Mouse (Mus musculus): ENCODE data around the gene Aldh9a1. TPM values are rescaled to one million over a fixed set of nuclear protein-coding genes. Genes with fewer than 3 reads are reported as not detected.

The Aldh9a1 gene
- polyA plus RNA-seq, 1 experiment from 2014 or later: 38.7 TPM

DNA sequence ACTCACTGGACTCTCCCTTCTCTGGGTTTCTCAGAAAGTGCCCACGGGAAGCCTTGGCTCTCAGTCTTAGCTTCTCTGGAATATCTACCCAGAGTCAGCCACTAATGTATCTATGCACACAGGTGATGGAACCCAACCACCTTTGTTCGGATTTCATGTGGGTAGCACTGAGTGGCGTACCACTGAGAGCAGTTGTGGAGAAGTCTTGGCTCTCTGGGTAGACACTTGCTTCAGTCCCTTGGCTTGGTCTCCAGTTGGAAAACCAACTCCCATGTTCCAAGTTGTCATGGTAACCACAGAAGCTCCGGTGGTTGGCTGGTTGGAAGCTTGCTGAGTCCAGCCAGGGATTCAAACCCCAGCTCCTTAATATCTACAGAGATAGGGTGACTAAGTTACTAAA lies 59.8 kb downstream of the Aldh9a1 start:
- Histone ChIP-seq H3K4me3 (replicated peaks) (no peak overlapping the region), H3K9me3 (replicated peaks) (no peaks in the 10 kb centered on the region), H3K9ac (replicated peaks) (no peak overlapping the region), H3K4me2 (no peak overlapping the region), H3K4me1 (no peaks in the 10 kb centered on the region), H3K36me3 (no peaks in the 10 kb centered on the region), H3K27me3 (replicated peaks) (peaks cover 21% of the 10 kb centered on the region), H3K27ac (replicated peaks) (no peak overlapping the region)
- ATAC-seq (ENCODE audit: low FRiP score): no peak
- 84% methylated on average over 4 of the region's 4 CpGs for WGBS

DNA sequence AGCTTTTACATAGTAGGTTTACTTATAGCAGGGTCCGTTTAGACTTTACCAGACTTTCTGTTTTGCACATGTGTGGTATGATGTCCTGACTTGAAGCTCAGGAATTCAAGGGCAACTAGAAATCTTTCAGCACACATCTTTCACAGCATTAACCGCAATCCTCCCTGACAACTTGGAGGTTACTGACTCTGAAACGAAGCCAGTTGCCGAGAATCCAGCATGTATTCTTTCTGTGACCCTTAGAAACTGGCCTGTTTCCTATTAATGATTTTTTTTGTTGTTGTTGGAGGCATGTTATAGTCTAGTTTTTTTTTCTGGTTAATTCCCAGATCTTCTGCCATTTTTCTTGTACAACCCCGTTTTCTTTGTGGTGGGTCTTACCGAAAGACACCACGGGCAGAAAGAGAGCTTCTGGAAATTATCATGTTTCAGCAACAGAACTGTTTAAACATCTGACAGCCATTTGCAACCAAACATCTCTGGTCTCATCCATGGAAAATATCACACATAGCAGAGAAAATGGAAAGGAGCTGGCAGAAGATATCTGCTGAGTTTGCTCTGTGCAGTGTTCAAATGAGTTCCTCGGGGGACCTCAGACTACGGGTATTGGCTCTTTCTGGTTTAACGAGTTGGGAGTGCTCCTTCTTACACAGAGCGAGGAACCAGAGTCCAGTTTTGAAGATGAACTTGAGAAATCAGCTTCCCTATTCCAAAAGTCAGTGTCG lies 62.4 kb downstream of the Aldh9a1 start:
- Histone ChIP-seq H3K9me3 (replicated peaks) (no peaks in the 10 kb centered on the region), H3K4me2 (no peak overlapping the region), H3K27ac (replicated peaks) (no peak overlapping the region), H3K36me3 (no peaks in the 10 kb centered on the region), H3K9ac (replicated peaks) (no peak overlapping the region), H3K4me1 (no peaks in the 10 kb centered on the region), H3K4me3 (replicated peaks) (no peak overlapping the region), H3K27me3 (replicated peaks) (peaks cover 12% of the 10 kb centered on the region)
- ATAC-seq (ENCODE audit: low FRiP score): no peak
- 78% methylated on average over 12 of the region's 12 CpGs for WGBS

DNA sequence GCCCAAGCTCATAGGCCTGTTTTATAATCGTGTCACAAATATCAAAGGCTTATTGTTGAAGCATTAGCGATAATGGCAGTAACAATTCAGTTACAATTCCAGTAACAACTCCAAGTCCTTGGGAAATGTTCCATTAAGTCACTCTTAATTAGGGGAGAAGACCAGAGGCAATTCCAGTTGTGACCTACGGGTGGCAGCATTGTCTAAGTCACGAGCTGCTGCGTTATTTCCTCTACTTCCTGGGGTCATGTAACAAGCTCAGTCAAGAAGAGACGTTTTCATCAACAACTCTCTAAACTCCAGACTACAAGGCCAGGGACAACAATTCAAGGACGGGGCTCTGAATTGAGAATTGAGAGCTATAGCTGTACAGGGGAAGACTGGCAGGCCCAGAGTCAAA lies 65.1 kb downstream of the Aldh9a1 start:
- no peaks in the 10 kb centered on the region for H3K36me3 ChIP-seq
- H3K9ac ChIP-seq (replicated peaks): no peak overlapping the region
- no peak for ATAC-seq (ENCODE audit: low FRiP score)
- no peaks in the 10 kb centered on the region for H3K9me3 ChIP-seq (replicated peaks)
- 2% methylated on average over 7 of the region's 7 CpGs for WGBS
- no peaks in the 10 kb centered on the region for H3K27me3 ChIP-seq (replicated peaks)
- no peaks in the 10 kb centered on the region for H3K4me1 ChIP-seq
- no peak overlapping the region for H3K27ac ChIP-seq (replicated peaks)
- no peak overlapping the region for H3K4me2 ChIP-seq
- no peak overlapping the region for H3K4me3 ChIP-seq (replicated peaks)

Small RNAs within 50 kb of the gene (microRNA-seq; reads per million reads assigned to microRNA genes)
- 1.6 reads per million for gene Gm25911

Other genes starting within 250 kb of the Aldh9a1 start
- gene Uck2, start 64.7 kb upstream of the Aldh9a1 start, polyA plus RNA-seq (2015; fragmentation: Nextera tagmentation; extraction: Ambion mirVana): 46.6 and 75.5 TPM in 2 replicates
- gene Tmco1, start 41.6 kb upstream of the Aldh9a1 start, polyA plus RNA-seq (2015; fragmentation: Nextera tagmentation; extraction: Ambion mirVana): 76.2 and 79.1 TPM in 2 replicates
- gene Mgst3, start 43.9 kb downstream of the Aldh9a1 start, polyA plus RNA-seq (2015; fragmentation: Nextera tagmentation; extraction: Ambion mirVana): 188 and 223 TPM in 2 replicates
- gene Lrrc52, start 116.8 kb downstream of the Aldh9a1 start, polyA plus RNA-seq (2015; fragmentation: Nextera tagmentation; extraction: Ambion mirVana): 0.13 and 0.20 TPM in 2 replicates
- 19.8 and 20.8 TPM in 2 replicates for gene Rxrg, start 248.4 kb downstream of the Aldh9a1 start, polyA plus RNA-seq (2015; fragmentation: Nextera tagmentation; extraction: Ambion mirVana)

Data from neural tube, embryonic 15.5 days (tissue).